Mouse (Mus musculus): ENCODE data around the gene Cfap221.

DNA sequence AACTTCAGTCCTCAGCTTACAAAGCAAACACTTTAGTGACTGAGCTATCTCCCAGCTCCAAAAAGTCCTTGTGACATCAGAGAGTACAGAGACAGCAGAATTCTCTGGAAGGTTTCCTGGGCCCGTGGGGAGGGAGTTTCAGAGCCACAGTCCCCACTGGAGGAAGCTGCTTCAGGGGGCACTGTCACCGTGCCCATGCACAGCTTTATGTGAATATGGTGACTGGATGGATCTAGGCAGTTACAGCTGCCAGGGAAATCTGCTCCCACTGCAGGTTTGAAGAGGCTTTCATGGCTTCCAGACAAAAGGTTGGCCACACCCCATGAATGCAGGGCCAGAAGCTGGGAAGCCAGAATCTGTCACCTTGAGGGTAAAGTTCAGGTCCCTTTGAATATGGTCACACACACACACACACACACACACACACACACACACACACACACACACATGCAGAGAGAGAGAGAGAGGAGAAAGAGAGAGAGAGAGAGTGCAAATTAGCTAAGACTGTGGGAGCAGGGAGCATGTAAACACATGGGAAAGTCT, 89.8 kb downstream of the Cfap221 start:
- TF ChIP-seq CTCF (IDR thresholded peaks at IDR 0.05; ENCODE audit: control insufficient read depth, insufficient read depth, low read length) (no peak), POLR2A (IDR thresholded peaks at IDR 0.05; ENCODE audit: borderline replicate concordance, control insufficient read depth, low read depth, low read length) (no peak)

All from bone marrow, adult 2 months (tissue).